Comparison of ENCODE assay signal across 26 mouse cellular contexts in genomic region chr7:46855866-46856560, GRCm38 (mm10). TPM values are rescaled to one million over a fixed set of nuclear protein-coding genes. Genes with fewer than 3 reads are reported as not detected.
A peak's percentile ranks its signal among the peaks of the same experiment; 100 is the strongest.
DNase-seq lines count a peak whose midpoint lies in the region; ATAC-seq and TF ChIP-seq lines count a peak whose summit lies in the region.
"Had no signal": no experiment of that assay in that cellular context is flagged by ENCODE, and none has a peak within 500 bp of the region (broad histone marks: within the 10 kb centered on the region; RNA-seq: fewer than 3 reads in every experiment).

No protein-coding gene starts in this region.

- H3K4me2 ChIP-seq in hindbrain, postnatal 0 days (ENCODE audit: low read depth, low read length) = no peak overlapping the region
- H3K4me2 ChIP-seq in hindbrain, embryonic 14.5 days (replicated peaks) = no peak overlapping the region
- H3K4me2 ChIP-seq in CH12.LX (ENCODE audit: insufficient read depth, low read depth, poor library complexity, severe bottlenecking) = no peak overlapping the region
- no peak overlapping the region for H3K4me2 ChIP-seq in liver, embryonic 14.5 days (ENCODE audit: low read depth)
- no peak overlapping the region for H3K4me2 ChIP-seq in midbrain, embryonic 14.5 days (ENCODE audit: low read length)
- H3K4me2 ChIP-seq: limb, embryonic 15.5 days; lung, embryonic 15.5 days; midbrain, embryonic 12.5 days; neural tube, embryonic 13.5 days; stomach, embryonic 15.5 days had no signal

- ATAC-seq in hindbrain, postnatal 0 days = no peak
- no peak for ATAC-seq in hindbrain, embryonic 14.5 days (ENCODE audit: low FRiP score)
- ATAC-seq in liver, embryonic 14.5 days (ENCODE audit: insufficient read depth) = peak; percentile 26; the same call in 1 of the 2 replicates
- no peak for ATAC-seq in midbrain, embryonic 14.5 days (ENCODE audit: low FRiP score, low TSS enrichment)

- 71% methylated on average over 7 of the region's 7 CpGs for WGBS in hindbrain, postnatal 0 days
- 71% methylated on average over 7 of the region's 7 CpGs for WGBS in hindbrain, embryonic 14.5 days
- 63% methylated on average over 7 of the region's 7 CpGs for WGBS in liver, embryonic 14.5 days (ENCODE audit: insufficient replicate concordance)
- 74% methylated on average over 7 of the region's 7 CpGs for WGBS in midbrain, embryonic 14.5 days

- in situ Hi-C loops in CH12.LX (cut with MboI; ENCODE audit: low pct_ligation_motif_present, low pct_unique_long_range_greater_than_20kb, low sequenced_read_pairs) = no loop called here

- TF ChIP-seq POLR2A in CH12.LX (IDR thresholded peaks at IDR 0.05; ENCODE audit: low read depth, low read length) = 0 out of 2 replicates have a peak, but pooled peaks have one; percentile 29

- H3K27ac ChIP-seq in hindbrain, postnatal 0 days = no peak overlapping the region
- no peak overlapping the region for H3K27ac ChIP-seq in hindbrain, embryonic 14.5 days
- no peak overlapping the region for H3K27ac ChIP-seq in CH12.LX (ENCODE audit: insufficient read depth, low read depth)
- H3K27ac ChIP-seq in liver, embryonic 14.5 days = no peak overlapping the region
- H3K27ac ChIP-seq in midbrain, embryonic 14.5 days (replicated peaks; ENCODE audit: low read depth, low read length) = no peak overlapping the region
- H3K27ac ChIP-seq: forebrain, embryonic 10.5 days; hindbrain, embryonic 10.5 days; limb, embryonic 15.5 days; lung, embryonic 15.5 days; midbrain, embryonic 12.5 days; neural tube, embryonic 13.5 days; stomach, embryonic 15.5 days had no signal

- H3K9me3 ChIP-seq in hindbrain, postnatal 0 days (ENCODE audit: low read length) = no peaks in the 10 kb centered on the region
- no peaks in the 10 kb centered on the region for H3K9me3 ChIP-seq in hindbrain, embryonic 14.5 days (ENCODE audit: control insufficient read depth, low read length)
- no peaks in the 10 kb centered on the region for H3K9me3 ChIP-seq in CH12.LX (replicated peaks; ENCODE audit: low read length)
- no peaks in the 10 kb centered on the region for H3K9me3 ChIP-seq in liver, embryonic 14.5 days (ENCODE audit: control insufficient read depth, low read length)
- H3K9me3 ChIP-seq in midbrain, embryonic 14.5 days (ENCODE audit: control insufficient read depth, low read length) = no peaks in the 10 kb centered on the region
- H3K9me3 ChIP-seq: forebrain, embryonic 10.5 days; hindbrain, embryonic 10.5 days; limb, embryonic 15.5 days; lung, embryonic 15.5 days; midbrain, embryonic 12.5 days; neural tube, embryonic 13.5 days; stomach, embryonic 15.5 days had no signal

- H3K4me1 ChIP-seq in hindbrain, postnatal 0 days (ENCODE audit: insufficient read depth, low read length) = no peaks in the 10 kb centered on the region
- no peaks in the 10 kb centered on the region for H3K4me1 ChIP-seq in hindbrain, embryonic 14.5 days (replicated peaks; ENCODE audit: control insufficient read depth, insufficient read depth, low read length)
- peaks cover 0 to 3% of the 10 kb centered on the region in 2 experiments; a peak in 1 of 4 replicates for H3K4me1 ChIP-seq in CH12.LX (ENCODE audit: control insufficient read depth in 1 of 2, insufficient read depth in 2 of 2)
- H3K4me1 ChIP-seq in liver, embryonic 14.5 days (replicated peaks; ENCODE audit: control insufficient read depth in 2 of 2, insufficient read depth in 2 of 2, low read length in 1 of 2) = no peaks in the 10 kb centered on the region
- H3K4me1 ChIP-seq in midbrain, embryonic 14.5 days (ENCODE audit: control insufficient read depth, insufficient read depth, low read length) = no peaks in the 10 kb centered on the region
- H3K4me1 ChIP-seq: forebrain, embryonic 10.5 days; hindbrain, embryonic 10.5 days; limb, embryonic 15.5 days; lung, embryonic 15.5 days; midbrain, embryonic 12.5 days; neural tube, embryonic 13.5 days; stomach, embryonic 15.5 days had no signal

- no peaks in the 10 kb centered on the region for H3K27me3 ChIP-seq in hindbrain, postnatal 0 days (ENCODE audit: insufficient read depth, low read length)
- H3K27me3 ChIP-seq in hindbrain, embryonic 14.5 days (ENCODE audit: control insufficient read depth, insufficient read depth, low read length) = no peaks in the 10 kb centered on the region
- H3K27me3 ChIP-seq in CH12.LX (replicated peaks) = no peaks in the 10 kb centered on the region
- no peaks in the 10 kb centered on the region for H3K27me3 ChIP-seq in liver, embryonic 14.5 days (ENCODE audit: control insufficient read depth, insufficient read depth, low read length)
- no peaks in the 10 kb centered on the region for H3K27me3 ChIP-seq in midbrain, embryonic 14.5 days (ENCODE audit: control insufficient read depth, insufficient read depth, low read length)
- H3K27me3 ChIP-seq: limb, embryonic 15.5 days; lung, embryonic 15.5 days; midbrain, embryonic 12.5 days; neural tube, embryonic 13.5 days; stomach, embryonic 15.5 days had no signal

- dilution Hi-C loops in CH12.LX (cut with MboI; ENCODE audit: extremely low pct_ligation_motif_present, extremely low pct_unique_long_range_greater_than_20kb, low sequenced_read_pairs) = no loop called here

- no peaks in the 10 kb centered on the region for H3K79me2 ChIP-seq in CH12.LX (replicated peaks; ENCODE audit: control insufficient read depth, extremely low read depth, insufficient read depth, poor library complexity, severe bottlenecking)

- DNase-seq in hindbrain, postnatal 0 days (ENCODE audit: low spot score) = no peak
- no peak for DNase-seq in hindbrain, embryonic 14.5 days (ENCODE audit: low spot score)
- peak; percentile 63 for DNase-seq in 416B (ENCODE audit: low read depth)
- no peak for DNase-seq in CH12.LX (ENCODE audit: extremely low read depth)
- no peak for DNase-seq in liver, embryonic 14.5 days (ENCODE audit: low read depth in 3 of 3, low spot score in 3 of 3)
- DNase-seq in midbrain, embryonic 14.5 days = no peak
- no peak for DNase-seq in layer of hippocampus, adult 9-10 months (ENCODE audit: low spot score)
- DNase-seq: cerebellum, adult 18-20 months; cerebellum, postnatal 25 days; kidney, postnatal 10 days; layer of hippocampus, postnatal 36 days; right cerebral cortex, postnatal 14 days had no signal

- TF ChIP-seq RAD21 in CH12.LX (IDR thresholded peaks at IDR 0.05; ENCODE audit: low read depth, low read length) = no peak

- peaks cover 48% of the 10 kb centered on the region for H3K36me3 ChIP-seq in hindbrain, postnatal 0 days (ENCODE audit: insufficient read depth, low read length)
- peaks cover 52% of the 10 kb centered on the region for H3K36me3 ChIP-seq in hindbrain, embryonic 14.5 days (replicated peaks; ENCODE audit: control insufficient read depth, insufficient read depth)
- peaks cover 42 to 51% of the 10 kb centered on the region in 2 experiments for H3K36me3 ChIP-seq in CH12.LX (replicated peaks in 1 of 2; ENCODE audit: control insufficient read depth in 1 of 2, insufficient read depth in 1 of 2, low read length in 1 of 2)
- H3K36me3 ChIP-seq in liver, embryonic 14.5 days (replicated peaks; ENCODE audit: control insufficient read depth, insufficient read depth, low read depth) = peaks cover 39% of the 10 kb centered on the region
- peaks cover 29% of the 10 kb centered on the region for H3K36me3 ChIP-seq in midbrain, embryonic 14.5 days (ENCODE audit: control insufficient read depth, insufficient read depth, low read length)

- TF ChIP-seq CTCF in hindbrain, postnatal 0 days (IDR thresholded peaks at IDR 0.05; ENCODE audit: low read depth) = 0 out of 2 replicates have a peak, but pooled peaks have one; percentile 3
- TF ChIP-seq CTCF in CH12.LX (conservative IDR thresholded peaks at IDR 0.05 in 1 of 2, IDR thresholded peaks at IDR 0.05 in 1 of 2; ENCODE audit: low read depth in 2 of 2, low read length in 2 of 2) = 0 out of 4 replicates have a peak, but pooled peaks of 1 of the 2 experiments have one; percentile 4
- TF ChIP-seq CTCF in liver, embryonic 14.5 days (IDR thresholded peaks at IDR 0.05; ENCODE audit: low read depth) = no peak

- no peak overlapping the region for H3K4me3 ChIP-seq in hindbrain, postnatal 0 days (ENCODE audit: low read length)
- H3K4me3 ChIP-seq in hindbrain, embryonic 14.5 days (replicated peaks; ENCODE audit: low read length) = no peak overlapping the region
- no peak overlapping the region for H3K4me3 ChIP-seq in CH12.LX (replicated peaks in 1 of 3; ENCODE audit: low read depth in 2 of 3, low read length in 2 of 3, poor library complexity in 1 of 3)
- no peak overlapping the region for H3K4me3 ChIP-seq in liver, embryonic 14.5 days (ENCODE audit: insufficient read depth in 1 of 2, low read depth in 2 of 2, low read length in 2 of 2)
- H3K4me3 ChIP-seq in midbrain, embryonic 14.5 days (replicated peaks; ENCODE audit: low read depth, low read length) = no peak overlapping the region
- H3K4me3 ChIP-seq: forebrain, embryonic 10.5 days; hindbrain, embryonic 10.5 days; limb, embryonic 15.5 days; lung, embryonic 15.5 days; midbrain, embryonic 12.5 days; neural tube, embryonic 13.5 days; stomach, embryonic 15.5 days had no signal

- H3K9ac ChIP-seq in hindbrain, postnatal 0 days (replicated peaks; ENCODE audit: low read length) = no peak overlapping the region
- no peak overlapping the region for H3K9ac ChIP-seq in hindbrain, embryonic 14.5 days
- H3K9ac ChIP-seq in CH12.LX (ENCODE audit: insufficient read depth, low read depth) = no peak overlapping the region
- no peak overlapping the region for H3K9ac ChIP-seq in liver, embryonic 14.5 days (replicated peaks)
- no peak overlapping the region for H3K9ac ChIP-seq in midbrain, embryonic 14.5 days (replicated peaks; ENCODE audit: low read length)
- H3K9ac ChIP-seq: limb, embryonic 15.5 days; lung, embryonic 15.5 days; midbrain, embryonic 12.5 days; neural tube, embryonic 13.5 days; stomach, embryonic 15.5 days had no signal

- no peak for TF ChIP-seq EP300 in CH12.LX (IDR thresholded peaks at IDR 0.05; ENCODE audit: low read length)
- TF ChIP-seq EP300 in liver, embryonic 14.5 days (IDR thresholded peaks at IDR 0.05; ENCODE audit: low read depth) = no peak

RNA-seq across cellular contexts. Expression of gene Ldhc, which starts 5.0 kb away (rescaled TPM):
- not detected in 2 replicates for total RNA-seq in hindbrain, postnatal 0 days (2014; rRNA removed)
- polyA plus RNA-seq in hindbrain, postnatal 0 days (2015; fragmentation: Nextera tagmentation; extraction: Ambion mirVana) = 0.15 and 0.26 TPM in 2 replicates
- 0.19 and 0.29 TPM in 2 replicates for polyA plus RNA-seq in hindbrain, embryonic 14.5 days (2014; fragmentation: Nextera tagmentation; extraction: Ambion mirVana)
- total RNA-seq in CH12.LX (2012; rRNA removed) (not detected in 2 replicates), CH12.LX (2014; rRNA removed) (not detected in 2 replicates)
- polyA plus RNA-seq in CH12.LX (2012; ENCODE audit: insufficient read length, low read depth) = not detected in 2 replicates
- polyA plus RNA-seq in liver, embryonic 14.5 days (2012; rRNA removed) = 0.11 and 0.17 TPM in 2 replicates
- polyA plus RNA-seq in liver, embryonic 14.5 days (2014; fragmentation: Nextera tagmentation; extraction: Ambion mirVana) = 0.09 and 0.21 TPM in 2 replicates
- polyA plus RNA-seq in midbrain, embryonic 14.5 days (2014; fragmentation: Nextera tagmentation; extraction: Ambion mirVana) = 0.20 and 0.50 TPM in 2 replicates
- total RNA-seq: adrenal gland, postnatal 4 days; gastrocnemius, adult 18-20 months; layer of hippocampus, adult 18-20 months; layer of hippocampus, postnatal 36 days; left cerebral cortex, postnatal 36 days had no signal
- polyA plus RNA-seq: heart, embryonic 14.5 days; hindbrain, embryonic 10.5 days; neural tube, embryonic 13.5 days; thymus, postnatal 0 days; urinary bladder, adult 2 months had no signal

RNA-seq across cellular contexts. Expression of gene Ldha, which starts 14.7 kb away (rescaled TPM):
- 424 and 467 TPM in 2 replicates for total RNA-seq in hindbrain, postnatal 0 days (2014; rRNA removed)
- polyA plus RNA-seq in hindbrain, postnatal 0 days (2015; fragmentation: Nextera tagmentation; extraction: Ambion mirVana) = 747 and 766 TPM in 2 replicates
- 545 and 632 TPM in 2 replicates for polyA plus RNA-seq in hindbrain, embryonic 14.5 days (2014; fragmentation: Nextera tagmentation; extraction: Ambion mirVana)
- total RNA-seq in CH12.LX (2012; rRNA removed) (702 and 970 TPM in 2 replicates), CH12.LX (2014; rRNA removed) (1,007 and 1,199 TPM in 2 replicates)
- polyA plus RNA-seq in CH12.LX (2012; ENCODE audit: insufficient read length, low read depth) = 1,412 and 1,555 TPM in 2 replicates
- polyA plus RNA-seq in liver, embryonic 14.5 days (2012; rRNA removed) = 339 and 356 TPM in 2 replicates
- 1,026 and 1,104 TPM in 2 replicates for polyA plus RNA-seq in liver, embryonic 14.5 days (2014; fragmentation: Nextera tagmentation; extraction: Ambion mirVana)
- polyA plus RNA-seq in midbrain, embryonic 14.5 days (2014; fragmentation: Nextera tagmentation; extraction: Ambion mirVana) = 423 and 442 TPM in 2 replicates
